Mouse (Mus musculus): Measurements from ENCODE around the gene 4930548H24Rik.
"Not testable (repeated sequence)": the region's sequence is repeated elsewhere in the genome, so short reads cannot be mapped to it uniquely, and the experiment has no call there.

Gene 4930548H24Rik

DNA sequence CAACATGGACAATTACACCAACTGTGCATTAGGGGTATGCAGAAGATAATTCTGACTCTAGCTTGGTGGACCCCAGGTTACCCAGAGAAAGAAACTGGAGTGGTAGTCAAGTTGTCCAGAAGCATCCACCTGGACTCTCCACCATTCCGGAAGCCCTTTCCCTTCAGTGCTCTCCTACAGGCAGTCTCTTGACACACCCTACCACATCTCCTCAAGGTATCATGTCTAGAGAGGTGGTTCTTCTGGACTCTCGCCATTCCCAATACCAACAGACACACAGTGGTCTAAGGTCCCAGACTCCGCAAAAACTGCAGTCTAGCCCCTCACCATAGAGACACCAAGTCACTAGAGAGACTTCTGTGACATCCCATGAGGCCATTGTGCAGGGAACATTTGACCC lies at the start of gene 4930548H24Rik:
4930548H24Rik (plus strand) TSS at position 301 of the 400 bp plus-strand sequence.
- DNase-seq (ENCODE audit: low spot score), result no peak

DNA sequence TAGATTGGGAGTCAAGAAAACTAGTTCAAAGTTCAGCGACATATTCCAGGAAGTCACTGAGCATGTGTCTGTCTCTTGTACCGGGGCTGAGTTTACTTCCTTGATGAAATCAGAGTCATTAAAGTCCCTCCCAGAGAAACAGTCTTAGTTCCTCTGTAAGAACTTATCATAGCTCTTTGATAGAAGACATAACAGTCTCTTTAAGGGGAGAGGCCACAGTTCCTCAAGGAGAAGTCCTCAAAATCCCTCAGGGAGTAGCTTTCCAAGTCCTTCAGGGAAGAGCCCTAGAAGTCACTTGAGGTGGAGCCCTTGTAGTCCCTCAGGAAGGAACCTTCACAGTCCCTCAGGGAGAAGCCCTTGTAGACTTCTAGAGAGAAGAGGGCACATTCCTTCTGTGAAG lies 34.2 kb upstream of the 4930548H24Rik start:
- no peak for DNase-seq (ENCODE audit: low spot score)

DNA sequence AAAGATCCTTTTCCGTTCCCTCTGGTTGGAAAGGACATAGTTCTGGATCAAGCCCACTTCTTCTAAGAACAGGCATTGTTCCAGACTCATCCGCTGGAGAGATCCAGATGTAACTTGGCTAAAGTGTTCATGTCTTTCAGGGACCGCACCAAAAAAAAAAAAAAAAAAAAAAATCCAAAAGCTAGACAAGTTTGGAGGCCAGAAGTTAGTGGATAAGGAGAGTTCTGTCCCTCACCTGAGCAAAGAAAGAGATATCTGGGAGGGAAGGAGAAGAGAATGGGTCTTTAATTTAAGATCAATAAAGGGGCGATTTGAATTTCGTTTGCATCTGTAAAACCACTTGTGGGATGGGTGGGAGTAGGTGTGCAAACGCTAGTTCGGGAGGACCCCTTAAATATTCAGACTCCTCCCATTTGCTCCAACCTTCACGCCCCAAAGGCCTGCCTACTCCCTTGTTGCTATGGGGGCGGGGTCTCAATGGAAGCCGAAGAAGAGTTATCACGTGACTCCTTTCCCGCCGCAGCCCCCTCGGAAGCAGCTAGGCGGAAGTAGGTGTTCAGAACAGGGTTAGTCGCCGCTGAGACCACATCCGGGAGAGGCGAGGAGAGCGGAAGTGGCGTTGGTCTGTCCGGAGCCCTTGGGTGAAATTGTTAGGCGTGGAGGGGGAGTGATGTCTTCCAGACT lies 33.5 kb upstream of the 4930548H24Rik start, which contains the start of gene Zfp512:
Zfp512 (plus strand) TSS at position 554 of the 684 bp plus-strand sequence.
- DNase-seq (ENCODE audit: low spot score), result peak; percentile 95

DNA sequence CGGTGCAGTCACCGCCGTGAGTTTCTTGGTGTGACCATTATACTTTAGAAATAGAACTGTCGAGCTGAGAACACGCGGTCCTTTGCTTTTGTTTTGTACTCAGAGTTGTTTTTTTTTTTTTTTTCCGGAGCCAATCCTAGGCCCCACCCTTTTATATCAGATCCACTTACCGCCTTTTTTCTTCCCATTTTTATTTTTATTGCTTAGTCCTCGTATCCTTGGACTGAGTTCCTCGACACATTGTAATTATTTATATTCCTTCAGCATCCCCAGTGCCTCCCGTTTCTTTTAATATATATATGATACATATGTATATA lies 33.0 kb upstream of the 4930548H24Rik start:
- no peak for DNase-seq (ENCODE audit: low spot score)

DNA sequence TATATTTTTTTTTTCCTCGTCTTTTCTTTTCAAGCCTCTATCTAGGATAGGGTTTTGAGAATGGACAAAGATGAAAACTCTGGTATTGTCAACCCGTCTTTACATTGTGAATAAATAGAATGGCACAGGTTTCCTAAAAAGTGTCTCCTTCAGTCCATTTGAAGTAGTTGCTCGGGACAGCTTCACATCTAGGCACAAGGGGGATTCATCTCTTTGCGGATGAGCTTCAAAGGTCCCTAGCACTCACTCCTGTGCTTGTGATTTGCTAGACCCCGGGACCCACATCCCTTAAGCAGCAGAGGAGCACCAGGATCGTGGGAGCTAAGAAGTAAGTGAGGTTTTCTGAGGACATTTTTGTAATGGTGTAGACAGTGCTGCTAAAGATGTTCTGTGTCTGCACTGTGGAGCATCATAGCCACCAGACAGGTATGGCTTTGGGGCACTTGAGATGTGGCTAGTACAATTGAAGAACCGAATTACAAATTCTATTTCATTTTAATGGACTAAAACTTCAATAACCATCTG lies 32.6 kb upstream of the 4930548H24Rik start:
- DNase-seq (ENCODE audit: low spot score), result no peak

DNA sequence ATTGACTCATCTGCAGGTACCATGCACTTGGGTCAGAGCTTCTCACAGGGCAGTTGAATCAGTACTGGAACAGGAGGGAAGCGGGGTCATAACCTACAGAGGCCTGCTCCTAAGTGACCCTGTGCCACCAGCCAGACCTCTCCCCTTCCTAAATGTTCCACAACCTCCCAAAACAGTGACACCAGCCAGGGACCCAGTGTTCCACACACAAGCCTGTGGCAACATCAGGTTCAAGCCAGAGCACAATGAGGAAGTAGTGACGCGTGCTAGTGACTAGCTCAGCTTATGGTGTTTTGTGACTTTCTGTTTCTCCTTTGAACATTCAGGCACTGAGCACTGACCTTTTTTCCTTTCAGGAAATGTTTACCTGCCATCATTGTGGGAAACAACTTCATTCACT lies 17.7 kb upstream of the 4930548H24Rik start:
- DNase-seq (ENCODE audit: low spot score), result no peak

DNA sequence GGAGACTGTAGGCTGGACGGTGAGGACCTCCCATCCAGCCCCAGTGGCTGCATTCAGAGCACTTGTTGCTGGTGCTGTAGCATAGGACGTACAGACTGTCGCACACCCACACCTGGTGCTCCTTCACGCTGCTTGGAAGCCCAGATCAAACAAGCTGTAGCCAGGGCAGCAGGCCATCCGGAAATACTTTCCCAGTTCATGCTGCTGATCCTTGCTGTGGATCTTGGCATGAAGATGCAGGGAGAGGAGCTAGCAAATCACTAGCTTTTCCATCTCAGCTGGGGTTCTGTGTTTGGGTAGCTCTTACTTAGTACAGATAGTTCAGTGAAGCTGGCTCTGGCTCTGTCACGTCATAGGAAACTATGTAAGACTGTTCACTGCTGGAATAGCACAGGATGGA lies 15.8 kb upstream of the 4930548H24Rik start:
- DNase-seq (ENCODE audit: low spot score), result no peak

DNA sequence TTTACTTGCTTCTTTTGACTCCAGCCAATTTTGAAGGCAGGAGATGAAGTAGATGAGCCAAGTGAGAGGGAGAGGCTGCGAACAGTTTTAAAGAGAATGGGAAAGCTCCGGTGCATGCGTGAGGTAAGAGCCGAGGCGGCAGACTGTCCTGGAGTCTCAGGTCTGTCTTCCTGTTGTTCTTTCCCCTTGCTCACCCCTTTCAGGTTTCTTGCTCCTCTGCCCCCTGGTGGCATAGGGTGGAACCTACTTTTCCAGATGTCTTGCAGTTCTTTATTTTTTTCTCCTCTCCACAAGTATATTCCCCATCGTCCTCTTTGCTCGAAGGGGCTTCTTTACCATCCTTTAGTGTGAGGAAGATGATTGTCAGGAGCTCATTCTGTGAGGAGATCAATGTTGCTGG lies 15.2 kb upstream of the 4930548H24Rik start:
- DNase-seq (ENCODE audit: low spot score), result peak; percentile 52

DNA sequence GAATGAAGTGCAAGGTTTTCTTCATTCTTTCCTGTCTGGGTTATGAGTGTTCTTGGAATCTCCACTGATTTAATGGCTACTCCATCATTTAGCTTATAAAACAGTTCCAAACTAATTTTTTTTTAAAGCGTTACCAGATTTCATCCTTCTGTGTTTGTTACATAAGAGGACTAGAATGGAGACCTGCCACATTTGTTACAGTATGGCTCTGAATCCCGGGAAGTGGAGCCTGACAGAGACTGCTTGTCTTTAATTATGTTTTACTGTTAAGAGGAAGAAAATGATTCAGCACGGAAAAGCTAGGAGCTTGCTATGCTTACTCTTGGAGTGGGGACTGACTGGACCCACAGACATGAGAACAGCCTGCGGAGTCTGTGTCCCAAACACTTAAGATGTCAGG lies 5.0 kb upstream of the 4930548H24Rik start:
- DNase-seq (ENCODE audit: low spot score), result peak; percentile 20

DNA sequence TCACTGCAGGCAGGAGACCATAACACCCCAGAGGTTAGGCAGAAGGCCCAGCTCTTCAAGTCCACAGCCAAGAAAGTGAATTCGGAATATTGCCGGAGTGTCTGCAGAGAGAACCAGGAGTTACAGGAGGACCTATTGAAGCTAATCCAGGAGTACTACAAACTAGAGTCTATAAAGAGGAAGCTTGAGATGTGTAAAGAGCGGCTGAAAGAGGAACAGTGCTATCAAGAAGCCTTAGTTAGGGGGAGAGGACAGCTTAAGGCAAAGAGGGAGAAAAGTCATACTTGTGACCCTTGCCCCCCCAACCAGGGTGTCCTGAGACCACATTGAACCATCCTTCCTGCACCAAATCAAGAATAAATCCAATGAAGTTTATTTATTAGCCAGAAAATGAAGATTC lies 2.3 kb downstream of the 4930548H24Rik start:
- no peak for DNase-seq (ENCODE audit: low spot score)

DNA sequence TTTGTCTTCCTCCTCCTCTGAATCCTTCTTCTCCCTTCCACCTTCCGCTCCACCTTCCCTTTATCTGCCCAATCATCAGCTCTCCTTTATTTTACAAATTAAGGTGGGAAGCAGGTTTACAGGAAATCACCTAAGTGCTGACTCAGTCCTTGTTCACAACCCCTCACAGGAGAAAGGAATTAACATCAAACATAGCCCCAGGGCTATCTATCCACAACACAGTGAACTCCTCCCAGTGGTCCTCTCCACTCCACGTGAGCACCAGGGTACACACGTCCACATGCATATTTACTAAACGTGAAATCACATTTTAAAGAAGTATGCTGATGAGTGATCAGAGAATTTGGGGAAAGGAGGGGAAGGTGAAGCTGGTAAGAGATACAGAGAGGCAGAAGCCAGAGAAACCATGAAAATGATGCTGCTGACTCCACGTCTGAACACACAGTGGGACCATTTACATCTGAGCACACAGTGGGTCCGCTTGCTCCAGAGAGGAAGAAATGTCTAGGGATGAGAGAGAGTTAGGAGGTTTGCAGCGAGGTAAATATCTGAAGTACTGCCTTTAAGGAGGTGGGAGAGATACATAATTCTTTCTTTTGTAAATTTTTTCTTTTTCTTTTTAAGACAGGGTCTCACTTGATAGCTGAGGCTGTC lies 3.7 kb downstream of the 4930548H24Rik start:
- DNase-seq (ENCODE audit: low spot score), result no peak

DNA sequence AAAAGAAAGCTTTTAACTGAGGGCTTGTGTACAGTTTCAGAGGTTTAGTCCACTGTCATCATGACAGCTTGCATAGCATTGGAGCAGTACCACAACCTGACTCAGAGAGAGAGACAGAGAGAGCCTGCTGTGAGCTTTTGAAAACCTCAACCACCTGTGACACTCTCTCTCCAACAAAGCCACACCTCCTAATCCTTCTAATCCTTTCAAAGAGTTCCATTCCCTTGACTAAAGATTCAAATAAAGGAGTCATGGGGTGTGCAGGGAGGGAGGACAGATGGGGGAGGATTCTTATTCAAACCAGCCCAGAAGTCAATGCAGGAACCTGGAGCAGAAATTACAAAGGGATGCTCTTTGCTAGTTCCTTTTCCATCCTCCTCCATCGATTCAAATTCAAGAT lies 6.5 kb downstream of the 4930548H24Rik start:
- no peak for DNase-seq (ENCODE audit: low spot score)

DNA sequence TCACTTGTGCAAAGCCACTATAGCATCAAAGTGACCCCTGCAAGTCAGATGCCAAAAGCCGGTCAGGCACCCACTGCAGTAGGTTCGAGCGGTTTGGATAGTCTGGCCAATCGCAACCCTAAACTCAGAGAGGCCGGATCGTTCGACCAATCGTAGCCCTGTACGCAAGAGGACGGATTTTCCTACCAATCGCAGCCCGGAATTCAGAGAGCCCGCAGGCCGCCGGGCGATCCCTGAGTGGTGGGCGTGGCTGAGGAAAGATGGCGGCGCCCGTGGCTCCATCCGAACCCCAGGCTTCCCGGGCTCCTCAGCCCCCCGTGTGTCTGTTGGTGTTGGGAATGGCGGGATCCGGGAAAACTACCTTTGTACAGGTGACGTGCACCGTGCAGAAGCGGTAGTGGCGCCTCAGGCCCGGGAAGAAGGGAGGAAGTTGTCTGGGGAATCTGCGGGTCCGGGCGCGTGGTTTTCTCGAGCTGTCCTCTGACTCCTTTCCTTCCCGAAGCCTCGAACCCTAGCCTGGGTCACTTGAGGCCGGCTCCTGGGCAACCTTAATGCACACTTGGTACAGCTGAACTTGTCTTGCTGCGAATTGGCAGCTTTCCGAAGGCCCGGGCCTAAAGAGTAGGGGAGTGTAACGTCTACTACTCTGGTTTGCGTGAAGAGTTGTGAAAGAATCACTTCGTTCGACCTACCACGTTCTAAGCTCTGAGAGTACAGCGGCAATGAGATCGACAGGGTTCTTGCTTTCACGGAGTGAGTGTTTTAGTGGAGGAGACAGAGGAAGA lies 9.2 kb downstream of the 4930548H24Rik start, which contains the start of gene Gpn1:
Gpn1 (plus strand) TSS at position 229 of the 785 bp plus-strand sequence.
- DNase-seq (ENCODE audit: low spot score), result peak; percentile 91

DNA sequence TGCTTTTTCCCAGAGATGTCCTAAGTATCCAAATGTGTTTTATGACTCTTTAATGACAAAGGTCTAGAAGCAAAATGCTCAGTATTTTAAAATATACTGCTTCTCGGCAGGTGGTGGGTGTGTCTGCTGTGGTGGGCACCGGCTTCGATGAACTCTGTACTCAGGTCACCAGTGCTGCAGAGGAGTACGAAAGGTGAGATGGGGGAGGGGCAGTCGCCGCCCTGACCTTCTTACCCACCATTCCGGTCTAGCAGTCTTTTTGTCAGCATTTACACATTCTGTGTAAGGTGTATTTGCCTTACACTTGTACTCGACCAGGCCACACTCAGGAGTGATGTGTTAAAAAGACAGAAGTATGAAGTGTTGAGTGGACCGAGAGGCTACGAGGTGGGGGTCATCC lies 19.3 kb downstream of the 4930548H24Rik start:
- no peak for DNase-seq (ENCODE audit: low spot score)

DNA sequence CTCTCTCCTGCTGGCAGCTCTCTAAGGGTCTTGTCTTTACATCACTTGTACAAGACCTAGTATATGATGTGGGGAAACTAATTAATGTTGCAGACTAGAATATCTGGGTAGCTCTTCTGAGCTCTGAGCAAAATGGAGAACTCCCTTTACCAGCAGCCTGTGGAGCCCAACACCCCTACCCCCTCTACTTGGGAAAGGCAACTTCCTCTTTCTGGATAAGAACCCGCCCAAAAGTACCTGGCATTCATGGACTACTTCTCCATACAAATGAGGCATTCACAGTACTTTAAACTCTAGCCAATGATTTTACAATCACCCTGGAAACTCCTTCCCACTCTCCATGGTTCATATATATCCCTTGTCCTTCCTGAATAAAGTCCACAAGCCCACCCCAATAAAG lies 26.9 kb downstream of the 4930548H24Rik start:
- DNase-seq (ENCODE audit: low spot score), result no peak

DNA sequence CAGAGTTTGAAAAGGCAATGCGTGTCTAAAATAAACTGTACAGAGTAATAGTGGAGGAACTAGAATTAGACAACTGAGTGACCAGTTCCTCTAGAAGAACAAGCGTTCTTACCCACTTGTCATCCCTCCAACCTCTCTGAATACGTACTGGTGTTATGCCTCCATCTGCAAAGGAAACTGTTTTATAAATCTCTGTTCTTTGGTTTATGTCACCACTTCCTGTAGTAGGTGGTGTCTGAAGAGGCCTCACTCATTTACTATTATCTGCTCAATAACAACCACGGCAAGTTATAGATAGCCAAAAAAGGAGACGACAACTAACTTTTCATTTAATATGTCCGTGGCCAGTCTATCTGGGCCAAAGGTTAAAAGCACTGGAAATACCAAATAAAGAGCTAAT lies 35.0 kb downstream of the 4930548H24Rik start:
- DNase-seq (ENCODE audit: low spot score), result no peak

DNA sequence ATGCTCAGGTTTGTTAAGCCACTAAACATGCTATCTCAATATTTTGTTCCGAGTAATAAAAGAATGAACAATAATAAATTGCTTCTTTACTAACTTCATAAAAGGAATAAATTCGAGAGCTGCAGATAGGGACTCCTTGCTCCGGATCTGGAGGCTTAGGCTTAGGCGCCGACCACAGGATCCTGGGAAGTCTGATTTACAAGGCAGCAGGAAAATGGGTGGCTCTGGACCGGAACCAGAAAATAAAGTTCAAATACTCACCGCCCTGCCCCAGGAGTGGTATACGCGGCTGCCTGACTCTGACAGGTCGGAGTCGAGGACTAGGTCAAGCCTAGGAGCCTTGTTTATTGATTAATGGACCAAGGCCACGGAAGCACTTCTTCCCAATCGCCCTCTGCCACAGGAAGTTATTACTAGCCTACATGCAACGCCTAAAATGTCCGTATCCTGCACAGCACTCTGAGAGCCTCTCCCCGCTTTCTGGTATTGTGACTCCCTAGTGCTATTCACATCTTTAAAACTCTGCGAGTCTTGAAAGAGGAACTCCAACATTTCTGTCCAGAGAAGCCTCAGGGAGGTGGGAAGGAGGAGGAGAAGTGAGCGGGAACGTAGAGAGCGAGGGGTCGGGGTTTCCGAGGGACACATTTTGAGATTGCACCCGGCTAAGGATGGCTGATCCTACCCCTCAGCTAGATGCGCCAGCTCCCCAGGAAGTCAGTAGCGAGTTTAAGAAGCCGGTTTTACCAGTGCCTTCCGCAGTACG lies 41.0 kb downstream of the 4930548H24Rik start, which contains the start of gene Slc4a1ap:
Slc4a1ap (plus strand) TSS at position 642 of the 763 bp plus-strand sequence.
- peak; percentile 79 for DNase-seq (ENCODE audit: low spot score)

DNA sequence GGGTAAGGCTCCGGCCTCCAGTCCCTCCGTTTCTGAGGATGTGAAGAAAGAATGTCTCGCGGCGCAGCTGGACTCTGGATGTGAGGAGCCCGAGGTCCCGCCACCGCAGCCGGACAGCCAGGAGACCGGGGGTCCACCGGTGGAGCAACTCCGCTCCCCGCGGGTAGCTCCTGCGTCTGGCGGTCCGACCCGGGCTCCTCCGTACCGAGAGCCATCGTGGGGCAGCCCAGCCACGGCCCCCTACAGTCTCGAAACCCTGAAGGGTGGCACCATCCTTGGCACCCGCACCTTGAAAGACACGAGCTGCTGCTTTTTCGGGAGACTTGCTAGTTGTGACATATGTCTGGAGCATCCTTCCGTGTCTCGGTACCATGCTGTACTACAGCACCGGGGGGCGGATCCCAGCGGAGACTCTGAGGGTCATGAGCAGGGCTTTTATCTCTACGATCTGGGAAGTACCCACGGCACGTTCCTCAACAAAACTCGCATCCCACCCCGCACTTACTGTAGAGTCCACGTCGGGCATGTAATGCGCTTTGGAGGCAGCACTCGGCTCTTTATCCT lies 41.7 kb downstream of the 4930548H24Rik start:
- DNase-seq (ENCODE audit: low spot score), result no peak

DNA sequence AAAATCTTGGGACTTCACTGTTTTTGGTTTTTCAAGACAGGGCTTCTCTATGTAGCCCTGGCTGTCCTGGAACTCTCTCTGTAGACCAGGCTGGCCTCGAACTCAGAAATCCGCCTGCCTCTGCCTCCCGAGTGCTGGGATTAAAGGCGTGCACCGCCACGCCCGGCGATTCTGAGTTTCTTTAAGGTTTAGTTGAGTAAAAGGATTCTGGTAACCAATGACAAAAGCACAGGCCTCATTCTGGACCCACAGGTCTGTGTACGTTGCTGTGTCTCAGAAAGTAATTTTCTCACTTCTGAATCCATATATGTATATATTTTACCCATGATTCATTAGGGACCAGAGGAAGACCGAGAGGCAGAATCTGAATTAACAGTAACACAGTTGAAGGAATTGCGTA lies 42.2 kb downstream of the 4930548H24Rik start, which contains the start of gene Supt7l:
Supt7l (minus strand) TSS at position 101 of the 400 bp plus-strand sequence.
- not testable (repeated sequence) for DNase-seq (ENCODE audit: low spot score)

DNA sequence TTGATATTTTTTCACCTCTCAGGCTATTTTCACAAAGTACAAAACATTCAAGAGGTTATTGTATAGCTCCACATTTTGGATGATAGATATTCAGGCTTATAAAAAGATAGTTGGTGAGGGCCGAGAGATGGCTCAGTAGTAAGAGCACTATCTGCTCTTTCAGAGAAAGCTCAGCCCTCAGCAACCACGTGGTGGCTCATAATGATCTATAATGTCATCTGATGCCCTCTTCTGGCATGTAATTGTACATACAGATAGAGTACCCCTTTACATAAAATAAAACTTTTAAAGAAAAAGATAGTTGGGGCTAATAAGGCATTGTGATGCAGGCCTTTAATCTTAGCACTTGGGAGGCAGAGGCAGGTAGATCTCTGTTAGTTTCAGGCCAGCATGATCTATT lies 43.0 kb downstream of the 4930548H24Rik start:
- DNase-seq (ENCODE audit: low spot score), result no peak

DNA sequence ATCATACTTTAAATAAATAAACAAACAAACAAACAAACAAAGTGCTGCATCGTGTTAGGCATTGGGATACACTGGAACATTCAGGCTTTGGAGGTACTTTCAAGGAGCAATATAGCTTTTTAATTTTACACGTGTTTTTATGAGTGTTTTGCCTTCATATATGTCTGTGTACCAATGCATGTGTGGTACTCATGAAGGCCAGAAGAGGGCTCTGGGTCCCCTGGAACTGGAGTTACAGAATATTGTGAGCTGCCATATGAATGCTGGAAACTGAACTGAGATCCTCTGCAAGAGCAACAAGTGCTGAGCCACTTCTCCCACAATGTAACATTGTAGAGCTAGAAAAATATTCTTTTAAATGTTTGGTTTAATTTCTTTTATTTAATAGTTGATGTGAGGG lies 49.7 kb downstream of the 4930548H24Rik start:
- no peak for DNase-seq (ENCODE audit: low spot score)
